Mouse (Mus musculus): ENCODE data around the gene Asxl1.
"Not testable (repeated sequence)": the region's sequence is repeated elsewhere in the genome, so short reads cannot be mapped to it uniquely, and the experiment has no call there.

The Asxl1 gene

GRCm38 (mm10) chr2:153346221-153347182 lies 873 bp downstream of the Asxl1 start:
- peak; percentile 67 for DNase-seq

- DNase-seq: no peak
Measured at GRCm38 (mm10) chr2:153347183-153347781, 1.7 kb downstream of the Asxl1 start.

- DNase-seq: no peak
Measured at GRCm38 (mm10) chr2:153348100-153348831, 2.6 kb downstream of the Asxl1 start.

GRCm38 (mm10) chr2:153350552-153351181 lies 5.0 kb downstream of the Asxl1 start:
- DNase-seq: no peak

GRCm38 (mm10) chr2:153354648-153355047 lies 9.0 kb downstream of the Asxl1 start:
- no peak for DNase-seq

GRCm38 (mm10) chr2:153356784-153357183 lies 11.2 kb downstream of the Asxl1 start:
- DNase-seq: no peak

- DNase-seq: no peak
Measured at GRCm38 (mm10) chr2:153361101-153361710, 15.6 kb downstream of the Asxl1 start.

GRCm38 (mm10) chr2:153364531-153364930 lies 18.9 kb downstream of the Asxl1 start:
- DNase-seq: not testable (repeated sequence)

- DNase-seq: no peak
Measured at GRCm38 (mm10) chr2:153370871-153371270, 25.2 kb downstream of the Asxl1 start.

- DNase-seq: no peak
Measured at GRCm38 (mm10) chr2:153375380-153375779, 29.8 kb downstream of the Asxl1 start.

GRCm38 (mm10) chr2:153380479-153380878 lies 34.9 kb downstream of the Asxl1 start:
- no peak for DNase-seq

- DNase-seq: no peak
Measured at GRCm38 (mm10) chr2:153389831-153390230, 44.2 kb downstream of the Asxl1 start.

GRCm38 (mm10) chr2:153393045-153393444 lies 47.4 kb downstream of the Asxl1 start:
- no peak for DNase-seq

GRCm38 (mm10) chr2:153397790-153398515 lies 52.3 kb downstream of the Asxl1 start:
- DNase-seq: no peak

GRCm38 (mm10) chr2:153399166-153399565 lies 53.5 kb downstream of the Asxl1 start:
- DNase-seq: no peak

- DNase-seq: no peak
Measured at GRCm38 (mm10) chr2:153404062-153404461, 58.4 kb downstream of the Asxl1 start.

GRCm38 (mm10) chr2:153404882-153405281 lies 59.3 kb downstream of the Asxl1 start:
- DNase-seq: no peak

- DNase-seq: no peak
Measured at GRCm38 (mm10) chr2:153406882-153407281, 61.3 kb downstream of the Asxl1 start.

- no peak for DNase-seq
Measured at GRCm38 (mm10) chr2:153408971-153409370, 63.3 kb downstream of the Asxl1 start.

GRCm38 (mm10) chr2:153411557-153411956 lies 65.9 kb downstream of the Asxl1 start:
- DNase-seq: no peak

GRCm38 (mm10) chr2:153412563-153412962 lies 66.9 kb downstream of the Asxl1 start:
- no peak for DNase-seq

GRCm38 (mm10) chr2:153414607-153415006 lies 69.0 kb downstream of the Asxl1 start:
- peak; percentile 40 for DNase-seq
